Mouse (Mus musculus) limb, embryonic 15.5 days (tissue): Measurements from ENCODE around the gene Abcc4. TPM values are rescaled to one million over a fixed set of nuclear protein-coding genes. Genes with fewer than 3 reads are reported as not detected.
"Not testable (repeated sequence)": the region's sequence is repeated elsewhere in the genome, so short reads cannot be mapped to it uniquely, and the experiment has no call there.

Experiments
- ATAC-seq: fragments of 200-750 bp; cut with Nextera tagmentation; 2 replicates; pipeline ENCODE4 v1.8.0; 2017; ENCODE audit warnings: low read depth, moderate TSS enrichment; ENCODE audit not compliant: insufficient number of reproducible peaks, low FRiP score, low TSS enrichment
- H3K27ac ChIP-seq: fragments of 300-500 bp; sonication (generic); 2 replicates; pipeline ENCODE4 v1.5.1; 2015; ENCODE audit warnings: moderate library complexity, mild to moderate bottlenecking, inconsistent platforms
- H3K27me3 ChIP-seq: fragments of 300-500 bp; sonication (generic); 2 replicates; pipeline ENCODE4 v1.6.1; 2015; ENCODE audit warnings: inconsistent platforms
- H3K36me3 ChIP-seq: fragments of 300-500 bp; sonication (generic); 2 replicates; pipeline ENCODE4 v1.6.1; 2015; ENCODE audit warnings: inconsistent platforms
- H3K4me1 ChIP-seq: fragments of 300-500 bp; sonication (generic); 2 replicates; pipeline ENCODE4 v1.6.1; 2015; ENCODE audit warnings: inconsistent platforms
- H3K4me2 ChIP-seq: fragments of 300-500 bp; sonication (generic); 2 replicates; pipeline ENCODE4 v1.6.1; 2015; ENCODE audit warnings: mild to moderate bottlenecking, inconsistent platforms
- H3K4me3 ChIP-seq: fragments of 300-500 bp; sonication (generic); 2 replicates; pipeline ENCODE4 v1.5.1; 2015; ENCODE audit warnings: mild to moderate bottlenecking, inconsistent platforms
- H3K9ac ChIP-seq: fragments of 300-500 bp; sonication (generic); 2 replicates; pipeline ENCODE4 v1.6.1; 2015; ENCODE audit warnings: inconsistent platforms
- H3K9me3 ChIP-seq: fragments of 300-500 bp; sonication (generic); 2 replicates; pipeline ENCODE4 v1.6.1; 2016; ENCODE audit warnings: inconsistent platforms
- WGBS: fragments of 180-500 bp; shearing (Covaris S2); methylation state at CpG from one replicate; pipeline ENCODE4 v1.1.7; 2015; 5-methylcytosine and 5-hydroxymethylcytosine counted together
- polyA plus RNA-seq: library from polyadenylated mRNA; unstranded; fragments of >200 nt; fragmentation: Nextera tagmentation; extraction: Ambion mirVana; gene quantifications from 2 replicates; pipeline ENCODE4 v1.2.1, GENCODE M21; 2015

Gene Abcc4
- polyA plus RNA-seq, 1 experiment from 2014 or later: 1.4 TPM

DNA sequence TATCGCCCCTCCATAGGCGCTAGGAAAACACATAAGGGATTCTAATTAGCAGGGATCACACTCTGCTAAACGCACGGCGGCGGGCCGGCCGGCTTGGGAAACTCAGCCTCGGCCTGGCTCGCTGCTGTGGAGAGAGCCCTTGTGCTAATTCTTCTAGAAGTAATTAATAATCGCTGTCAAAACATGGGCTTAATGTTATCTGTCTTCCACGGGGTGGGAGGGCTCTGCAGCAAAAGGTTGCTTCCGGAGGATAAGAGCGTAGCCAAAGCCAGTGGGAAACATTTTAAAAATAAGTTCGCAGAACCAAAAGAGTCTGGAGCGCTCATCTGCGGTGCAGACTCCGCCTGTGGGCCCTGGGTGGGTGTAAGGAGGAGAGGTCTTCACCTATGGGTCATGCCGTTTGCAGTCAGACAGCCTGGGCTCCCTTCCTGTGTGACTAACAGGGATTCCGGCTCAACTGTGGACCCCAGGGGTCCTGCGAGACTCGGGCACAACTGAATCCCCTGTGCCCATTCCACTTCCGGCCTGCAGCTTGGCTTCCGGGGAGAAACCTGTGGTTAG, 154.2 kb downstream of the Abcc4 start:
- Histone ChIP-seq H3K9me3 (no peaks in the 10 kb centered on the region), H3K9ac (no peak overlapping the region), H3K4me3 (peak overlapping the region; percentile 26), H3K27ac (no peak overlapping the region), H3K4me1 (peaks cover 9% of the 10 kb centered on the region), H3K27me3 (0 out of 2 replicates have a peak, but pooled peaks cover 2% of the 10 kb centered on the region), H3K4me2 (peak overlapping the region; percentile 45), H3K36me3 (no peaks in the 10 kb centered on the region)
- 26% methylated on average over 24 of the region's 24 CpGs for WGBS
- ATAC-seq: no peak

GRCm38 (mm10) chr14:118551061-118551724, 154.8 kb downstream of the Abcc4 start:
- 36% methylated on average over 18 of the region's 18 CpGs for WGBS

GRCm38 (mm10) chr14:118544493-118544892, 161.5 kb downstream of the Abcc4 start:
- H3K4me1 ChIP-seq: no peaks in the 10 kb centered on the region
- H3K4me3 ChIP-seq: no peak overlapping the region
- ATAC-seq: no peak
- WGBS: 85% methylated on average over 6 of the region's 6 CpGs
- H3K36me3 ChIP-seq: no peaks in the 10 kb centered on the region
- no peak overlapping the region for H3K9ac ChIP-seq
- no peaks in the 10 kb centered on the region for H3K27me3 ChIP-seq
- H3K27ac ChIP-seq: no peak overlapping the region
- H3K9me3 ChIP-seq: no peaks in the 10 kb centered on the region
- no peak overlapping the region for H3K4me2 ChIP-seq

More at GRCm38 (mm10) chr14:118551061-118551724, 154.8 kb downstream of the Abcc4 start:
- Histone ChIP-seq H3K9ac (no peak overlapping the region), H3K27ac (no peak overlapping the region), H3K36me3 (no peaks in the 10 kb centered on the region), H3K9me3 (no peaks in the 10 kb centered on the region), H3K4me2 (peak overlapping the region; percentile 45), H3K4me1 (peaks cover 9% of the 10 kb centered on the region), H3K4me3 (peak overlapping the region; percentile 26), H3K27me3 (0 out of 2 replicates have a peak, but pooled peaks cover 2% of the 10 kb centered on the region)
- ATAC-seq: no peak

GRCm38 (mm10) chr14:118542947-118543346, 163.1 kb downstream of the Abcc4 start:
- H3K4me3 ChIP-seq: no peak overlapping the region
- WGBS: 86% methylated on average over 9 of the region's 9 CpGs
- H3K9ac ChIP-seq: no peak overlapping the region
- H3K4me1 ChIP-seq: no peaks in the 10 kb centered on the region
- no peak for ATAC-seq
- no peak overlapping the region for H3K4me2 ChIP-seq
- H3K27ac ChIP-seq: no peak overlapping the region
- H3K27me3 ChIP-seq: no peaks in the 10 kb centered on the region
- no peaks in the 10 kb centered on the region for H3K9me3 ChIP-seq
- no peaks in the 10 kb centered on the region for H3K36me3 ChIP-seq

DNA sequence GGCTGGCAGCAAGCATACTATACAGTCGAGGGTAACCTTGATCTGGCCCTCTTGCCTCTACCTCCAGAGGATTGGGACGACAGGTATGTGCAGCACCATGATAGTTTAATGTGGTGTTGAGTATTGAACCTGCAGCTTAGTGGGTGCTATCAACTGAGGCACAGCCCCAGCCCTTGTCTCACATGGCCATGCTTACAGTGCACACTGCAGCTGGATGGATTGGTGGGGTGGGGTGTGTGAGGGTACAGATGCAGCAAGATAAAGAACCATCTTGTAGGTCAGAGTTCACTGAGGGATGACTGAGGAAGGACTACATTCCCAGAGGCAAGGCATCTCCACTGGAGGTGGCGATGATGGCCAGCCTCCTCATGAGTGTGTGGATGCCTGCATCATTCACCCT, 174.5 kb downstream of the Abcc4 start:
- Histone ChIP-seq H3K9ac (no peak overlapping the region), H3K27me3 (no peaks in the 10 kb centered on the region), H3K4me1 (no peaks in the 10 kb centered on the region), H3K4me2 (no peak overlapping the region), H3K27ac (no peak overlapping the region), H3K9me3 (no peaks in the 10 kb centered on the region), H3K4me3 (no peak overlapping the region), H3K36me3 (no peaks in the 10 kb centered on the region)
- 88% methylated on average over 3 of the region's 3 CpGs for WGBS
- no peak for ATAC-seq

DNA sequence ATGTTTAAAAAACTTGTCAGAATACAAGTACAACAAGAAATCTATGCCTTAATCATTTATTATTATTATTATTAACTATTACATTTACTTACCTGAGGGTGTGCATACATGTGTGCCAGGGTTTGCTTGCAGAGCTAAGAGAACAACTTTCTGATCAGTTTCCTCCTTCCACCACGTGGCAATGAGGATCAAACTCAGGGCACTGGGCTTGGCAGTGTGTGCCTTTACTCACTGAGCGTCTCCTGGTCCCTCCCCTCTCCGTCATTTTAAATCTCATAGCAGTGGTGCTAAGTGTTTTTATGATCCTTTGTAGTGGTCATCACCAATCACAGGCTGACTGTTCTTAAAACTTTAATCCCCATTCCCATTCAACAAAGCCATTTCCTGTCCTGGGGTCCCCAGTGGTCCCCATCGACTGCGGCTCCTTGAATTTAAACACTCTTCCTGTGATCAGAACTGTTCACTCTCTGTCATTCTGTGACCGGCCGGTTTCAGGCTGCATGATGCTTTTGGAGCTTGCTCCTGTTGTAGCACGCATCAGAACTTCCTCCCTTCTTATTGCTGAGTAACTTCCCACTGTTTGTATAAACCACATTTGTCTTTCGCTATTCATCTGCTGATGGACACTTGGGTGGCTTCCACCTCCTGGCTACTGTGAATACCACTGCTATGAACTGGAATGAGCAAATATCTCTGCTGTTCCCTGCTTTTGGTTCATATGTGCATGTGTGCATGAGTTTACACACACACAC, 191.6 kb downstream of the Abcc4 start:
- H3K9ac ChIP-seq: no peak overlapping the region
- 59% methylated on average over 9 of the region's 9 CpGs for WGBS
- no peak overlapping the region for H3K4me3 ChIP-seq
- no peak for ATAC-seq
- H3K4me2 ChIP-seq: no peak overlapping the region
- no peaks in the 10 kb centered on the region; the same call in 1 of the 2 replicates for H3K27me3 ChIP-seq
- no peaks in the 10 kb centered on the region for H3K36me3 ChIP-seq
- H3K4me1 ChIP-seq: peaks cover 5% of the 10 kb centered on the region; the same call in 1 of the 2 replicates
- H3K27ac ChIP-seq: no peak overlapping the region
- no peaks in the 10 kb centered on the region for H3K9me3 ChIP-seq

GRCm38 (mm10) chr14:118511715-118512114, 194.3 kb downstream of the Abcc4 start:
- not testable (repeated sequence) for H3K4me3 ChIP-seq, H3K4me2 ChIP-seq, H3K9me3 ChIP-seq, ATAC-seq, H3K9ac ChIP-seq, H3K27ac ChIP-seq, H3K36me3 ChIP-seq, H3K27me3 ChIP-seq
- H3K4me1 ChIP-seq: peaks cover 13% of the 10 kb centered on the region
- 94% methylated on average over 6 of the region's 6 CpGs for WGBS

DNA sequence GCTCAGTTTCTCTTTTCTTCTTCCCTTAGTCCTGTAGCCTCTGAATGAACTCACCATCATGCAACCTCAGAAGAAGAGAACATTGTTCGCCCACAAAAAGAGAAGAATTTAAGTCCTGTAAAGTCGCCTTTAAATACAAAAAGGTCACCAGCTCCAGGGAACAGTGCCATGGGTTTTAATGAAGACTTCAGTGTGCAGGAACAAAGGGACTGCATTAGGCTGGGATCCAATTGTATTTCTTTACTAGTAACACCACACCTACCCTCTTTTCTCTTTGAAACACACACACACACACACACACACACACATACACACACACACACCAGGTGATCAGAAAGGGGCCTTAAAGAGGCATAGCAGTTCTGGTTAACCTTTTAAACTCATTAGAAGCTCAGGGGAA, 195.2 kb downstream of the Abcc4 start:
- 0 out of 2 replicates have a peak, but pooled peaks cover 5% of the 10 kb centered on the region for H3K27me3 ChIP-seq
- no peak overlapping the region for H3K4me3 ChIP-seq
- H3K4me1 ChIP-seq: peaks cover 17% of the 10 kb centered on the region
- H3K9ac ChIP-seq: no peak overlapping the region
- WGBS: 67% methylated on average over 2 of the region's 2 CpGs
- no peak overlapping the region for H3K4me2 ChIP-seq
- no peak overlapping the region for H3K27ac ChIP-seq
- no peak for ATAC-seq
- H3K36me3 ChIP-seq: no peaks in the 10 kb centered on the region
- H3K9me3 ChIP-seq: no peaks in the 10 kb centered on the region

GRCm38 (mm10) chr14:118510216-118510615, 195.8 kb downstream of the Abcc4 start:
- no peak overlapping the region for H3K27ac ChIP-seq
- 39% methylated on average over 5 of the region's 5 CpGs for WGBS
- H3K9ac ChIP-seq: no peak overlapping the region
- no peaks in the 10 kb centered on the region for H3K36me3 ChIP-seq
- no peaks in the 10 kb centered on the region for H3K9me3 ChIP-seq
- H3K4me2 ChIP-seq: no peak overlapping the region
- H3K4me1 ChIP-seq: peaks cover 12% of the 10 kb centered on the region
- H3K27me3 ChIP-seq: 0 out of 2 replicates have a peak, but pooled peaks cover 5% of the 10 kb centered on the region
- ATAC-seq: no peak
- no peak overlapping the region for H3K4me3 ChIP-seq

- H3K27ac ChIP-seq: no peak overlapping the region
- H3K4me1 ChIP-seq: peaks cover 11% of the 10 kb centered on the region
- 60% methylated on average over 14 of the region's 14 CpGs for WGBS
- H3K36me3 ChIP-seq: no peaks in the 10 kb centered on the region
- H3K9ac ChIP-seq: no peak overlapping the region
- H3K4me3 ChIP-seq: no peak overlapping the region
- H3K4me2 ChIP-seq: no peak overlapping the region
- no peaks in the 10 kb centered on the region for H3K9me3 ChIP-seq
- 0 out of 2 replicates have a peak, but pooled peaks cover 5% of the 10 kb centered on the region for H3K27me3 ChIP-seq
- no peak for ATAC-seq
Observed at GRCm38 (mm10) chr14:118507829-118508228, 198.2 kb downstream of the Abcc4 start.

DNA sequence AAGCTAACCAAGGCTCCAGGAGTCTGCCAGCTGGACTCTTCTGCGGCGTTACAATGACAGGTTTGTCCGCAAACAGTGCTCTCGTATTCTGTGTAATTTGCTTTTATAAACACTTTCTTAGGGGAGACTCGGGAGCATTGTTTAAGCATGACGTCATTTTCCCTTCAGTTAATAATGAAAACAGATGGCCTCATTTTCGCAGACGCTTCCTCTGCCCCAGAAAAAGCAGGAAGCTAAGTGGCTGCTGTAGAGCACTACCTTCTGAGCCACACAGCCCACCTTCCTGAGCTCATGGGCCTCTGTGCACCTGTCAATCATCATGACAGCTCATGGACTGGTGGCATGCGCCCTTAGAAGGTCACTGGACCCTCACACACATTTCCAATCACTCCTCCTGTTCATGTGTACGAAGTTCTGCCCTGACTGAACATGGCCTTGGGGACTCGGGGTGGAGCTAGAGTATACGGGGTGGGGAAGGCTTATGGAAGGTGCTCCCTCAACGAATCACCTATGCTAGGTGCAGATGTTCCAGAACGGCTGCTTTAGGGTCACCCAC, 199.3 kb downstream of the Abcc4 start:
- peak overlapping the region; percentile 18 for H3K4me3 ChIP-seq
- 0 out of 2 replicates have a peak, but pooled peaks cover 5% of the 10 kb centered on the region for H3K27me3 ChIP-seq
- H3K4me2 ChIP-seq: peak overlapping the region; percentile 2
- H3K4me1 ChIP-seq: peaks cover 11% of the 10 kb centered on the region
- H3K27ac ChIP-seq: no peak overlapping the region
- no peak; the same call in 1 of the 2 replicates for ATAC-seq
- WGBS: 25% methylated on average over 14 of the region's 14 CpGs
- no peaks in the 10 kb centered on the region for H3K36me3 ChIP-seq
- H3K9me3 ChIP-seq: no peaks in the 10 kb centered on the region
- no peak overlapping the region for H3K9ac ChIP-seq

GRCm38 (mm10) chr14:118496767-118497166, 209.3 kb downstream of the Abcc4 start:
- H3K4me1 ChIP-seq: no peaks in the 10 kb centered on the region
- no peak overlapping the region for H3K27ac ChIP-seq
- no peak for ATAC-seq
- H3K4me3 ChIP-seq: no peak overlapping the region
- WGBS: 57% methylated on average over 2 of the region's 2 CpGs
- H3K36me3 ChIP-seq: no peaks in the 10 kb centered on the region
- H3K9me3 ChIP-seq: no peaks in the 10 kb centered on the region
- H3K4me2 ChIP-seq: no peak overlapping the region
- H3K27me3 ChIP-seq: no peaks in the 10 kb centered on the region
- no peak overlapping the region for H3K9ac ChIP-seq
